Mouse (Mus musculus) hindbrain, postnatal 0 days (tissue): Measurements from ENCODE around the gene Kdelr2. TPM values are rescaled to one million over a fixed set of nuclear protein-coding genes. Genes with fewer than 3 reads are reported as not detected.

Experiments
- ATAC-seq: fragments of 200-750 bp; cut with Nextera tagmentation; 2 replicates; pipeline ENCODE4 v1.8.0; 2017; ENCODE audit warnings: mild to moderate bottlenecking, moderate TSS enrichment, moderate library complexity
- DNase-seq: peaks from one replicate; pipeline ENCODE4 v3.0.0-alpha.2; 2015; ENCODE audit warnings: low spot score
- H3K27ac ChIP-seq: fragments of 300-500 bp; sonication (generic); 2 replicates; pipeline ENCODE4 v1.5.1; 2014; ENCODE audit warnings: mild to moderate bottlenecking
- H3K27me3 ChIP-seq: fragments of 300-500 bp; sonication (generic); 2 replicates; pipeline ENCODE4 v1.6.1; 2014; ENCODE audit warnings: low read length, mixed read lengths; ENCODE audit not compliant: insufficient read depth
- H3K36me3 ChIP-seq: fragments of 300-500 bp; sonication (generic); 2 replicates; pipeline ENCODE4 v1.6.1; 2014; ENCODE audit warnings: low read length, mixed read lengths; ENCODE audit not compliant: insufficient read depth
- H3K4me1 ChIP-seq: fragments of 300-500 bp; sonication (generic); 2 replicates; pipeline ENCODE4 v1.6.1; 2014; ENCODE audit warnings: antibody characterized with exemption, low read length, mixed read lengths; ENCODE audit not compliant: insufficient read depth
- H3K4me2 ChIP-seq: fragments of 300-500 bp; sonication (generic); 2 replicates; pipeline ENCODE4 v1.6.1; 2014; ENCODE audit warnings: low read depth, mild to moderate bottlenecking, low read length, moderate library complexity, mixed read lengths
- H3K4me3 ChIP-seq: fragments of 300-500 bp; sonication (generic); 2 replicates; pipeline ENCODE4 v1.5.1; 2014; ENCODE audit warnings: low read length
- H3K9ac ChIP-seq: fragments of 300-500 bp; sonication (generic); replicated peaks from 2 replicates; pipeline ENCODE4 v1.6.1; 2014; ENCODE audit warnings: mild to moderate bottlenecking, low read length, moderate library complexity, mixed read lengths
- H3K9me3 ChIP-seq: fragments of 300-500 bp; sonication (generic); 2 replicates; pipeline ENCODE4 v1.6.1; 2016; ENCODE audit warnings: low read length, mixed read lengths
- CTCF ChIP-seq: IDR thresholded peaks from 2 replicates; pipeline ENCODE4 v1.5.1; 2016; ENCODE audit warnings: antibody characterized with exemption, control low read depth, low read depth
- WGBS: fragments of 180-500 bp; shearing (Covaris S2); extraction: QIAGEN DNeasy Blood & Tissue Kit; methylation state at CpG from one replicate; pipeline ENCODE4 v1.1.7; 2014; 5-methylcytosine and 5-hydroxymethylcytosine counted together
- polyA plus RNA-seq: library from polyadenylated mRNA; unstranded; fragments of >200 nt; fragmentation: Nextera tagmentation; extraction: Ambion mirVana; gene quantifications from 2 replicates; pipeline ENCODE4 v1.2.1, GENCODE M21; 2015
- total RNA-seq: library from RNA; depleted of rRNA; stranded (reverse); fragments of >200 nt; gene quantifications from 2 replicates; pipeline ENCODE4 v1.2.3, GENCODE M21; 2014

Kdelr2 gene
- total and polyA plus RNA-seq, 2 experiments from 2014 or later = 108 to 140 TPM

DNA sequence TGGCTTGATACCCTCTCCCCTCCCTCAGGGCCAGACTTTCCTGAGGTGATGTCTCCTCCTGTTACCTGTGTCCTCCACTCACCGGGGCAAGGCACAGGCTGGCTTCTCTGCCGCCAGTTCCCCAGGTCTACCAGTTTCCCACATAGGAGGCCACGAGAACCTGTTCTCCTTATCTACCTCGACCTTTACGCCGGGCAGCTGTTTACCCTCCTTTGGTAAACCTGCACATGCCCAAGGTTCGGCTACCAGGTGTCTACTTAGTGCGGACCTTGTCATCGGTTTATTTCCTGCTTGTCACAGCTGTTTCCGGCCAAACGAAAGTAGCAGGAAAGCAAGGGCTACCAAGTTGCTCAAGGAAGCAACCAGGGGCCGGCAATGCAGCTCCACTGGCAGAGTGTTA, 3.1 kb upstream of the Kdelr2 start:
- Histone ChIP-seq H3K4me2 (no peak overlapping the region), H3K27me3 (no peaks in the 10 kb centered on the region), H3K27ac (no peak overlapping the region), H3K4me1 (peaks cover 10% of the 10 kb centered on the region; the same call in 1 of the 2 replicates), H3K4me3 (no peak overlapping the region), H3K36me3 (peaks cover 2% of the 10 kb centered on the region; the same call in 1 of the 2 replicates), H3K9me3 (no peaks in the 10 kb centered on the region), H3K9ac (no peak overlapping the region)
- no peak for ATAC-seq
- 91% methylated on average over 12 of the region's 12 CpGs for WGBS
- TF ChIP-seq CTCF = no peak
- no peak for DNase-seq

- DNase-seq (no peak), ATAC-seq (no peak)
- Histone ChIP-seq H3K9me3 (no peaks in the 10 kb centered on the region), H3K4me3 (no peak overlapping the region), H3K27me3 (no peaks in the 10 kb centered on the region), H3K4me1 (peaks cover 10% of the 10 kb centered on the region; the same call in 1 of the 2 replicates), H3K27ac (no peak overlapping the region), H3K36me3 (peaks cover 6% of the 10 kb centered on the region; the same call in 1 of the 2 replicates), H3K4me2 (no peak overlapping the region), H3K9ac (no peak overlapping the region)
- no peak for TF ChIP-seq CTCF
- WGBS = 76% methylated on average over 2 of the region's 2 CpGs
Measured at GRCm38 (mm10) chr5:143401556-143401955, 2.1 kb upstream of the Kdelr2 start.

DNA sequence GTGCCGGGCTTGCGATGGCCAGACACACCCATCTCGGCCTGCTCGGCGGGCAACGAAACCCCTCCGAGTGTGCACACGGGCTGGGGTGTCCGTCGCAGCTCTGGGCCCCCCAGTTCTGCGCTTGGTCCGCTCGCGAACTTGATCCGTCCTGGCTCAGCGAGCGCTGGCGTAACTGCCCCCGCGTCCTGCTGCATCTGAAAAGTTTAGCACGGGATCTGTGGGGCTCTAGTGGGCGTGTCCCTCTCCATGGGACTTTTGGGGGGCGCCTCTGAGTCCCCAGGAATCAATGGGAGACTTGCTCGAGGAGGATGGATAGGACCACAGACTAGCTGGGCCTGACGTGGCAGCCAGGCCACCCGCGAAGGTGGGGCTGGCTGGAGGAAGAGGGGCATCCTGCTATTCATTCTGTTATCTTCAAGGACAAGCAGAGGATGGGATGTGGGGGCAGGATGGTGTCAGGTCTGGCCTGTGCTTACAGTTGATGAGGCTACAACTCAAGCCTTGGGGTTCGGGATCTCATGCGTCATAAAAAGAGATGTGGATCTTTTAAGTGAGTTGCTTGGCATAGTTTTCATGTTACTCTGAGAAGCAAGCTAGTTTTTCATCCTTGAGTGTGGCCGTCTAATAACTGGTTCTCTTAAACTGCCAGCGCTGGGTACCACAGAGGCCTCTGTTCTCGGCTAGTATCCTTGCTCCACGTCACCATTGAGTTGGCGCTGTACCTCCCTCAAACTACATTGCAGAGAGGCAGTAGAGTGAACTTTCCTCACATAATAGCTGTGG, 701 bp downstream of the Kdelr2 start:
- peaks cover 12% of the 10 kb centered on the region; the same call in 1 of the 2 replicates for H3K36me3 ChIP-seq
- peak overlapping the region; percentile 87 for H3K4me2 ChIP-seq
- peaks cover 10% of the 10 kb centered on the region; the same call in 1 of the 2 replicates for H3K4me1 ChIP-seq
- peak overlapping the region; percentile 90 for H3K9ac ChIP-seq
- ATAC-seq (no peak; the same call in none of the 2 replicates), DNase-seq (no peak)
- peak overlapping the region; percentile 97 for H3K4me3 ChIP-seq
- H3K9me3 ChIP-seq = no peaks in the 10 kb centered on the region
- TF ChIP-seq CTCF = no peak
- H3K27me3 ChIP-seq = no peaks in the 10 kb centered on the region
- H3K27ac ChIP-seq = peak overlapping the region; percentile 87
- WGBS = 5% methylated on average over 34 of the region's 34 CpGs

- Histone ChIP-seq H3K4me3 (no peak overlapping the region; the same call in 1 of the 2 replicates), H3K4me1 (peaks cover 10% of the 10 kb centered on the region; the same call in 1 of the 2 replicates), H3K27ac (no peak overlapping the region), H3K36me3 (peaks cover 12% of the 10 kb centered on the region; the same call in 1 of the 2 replicates), H3K9me3 (no peaks in the 10 kb centered on the region), H3K4me2 (peak overlapping the region; percentile 87; the same call in 1 of the 2 replicates), H3K9ac (no peak overlapping the region), H3K27me3 (no peaks in the 10 kb centered on the region)
- TF ChIP-seq CTCF = no peak
- ATAC-seq = no peak
- DNase-seq = no peak
- 84% methylated on average over 9 of the region's 9 CpGs for WGBS
Measured at GRCm38 (mm10) chr5:143405200-143405599, 1.6 kb downstream of the Kdelr2 start.

DNA sequence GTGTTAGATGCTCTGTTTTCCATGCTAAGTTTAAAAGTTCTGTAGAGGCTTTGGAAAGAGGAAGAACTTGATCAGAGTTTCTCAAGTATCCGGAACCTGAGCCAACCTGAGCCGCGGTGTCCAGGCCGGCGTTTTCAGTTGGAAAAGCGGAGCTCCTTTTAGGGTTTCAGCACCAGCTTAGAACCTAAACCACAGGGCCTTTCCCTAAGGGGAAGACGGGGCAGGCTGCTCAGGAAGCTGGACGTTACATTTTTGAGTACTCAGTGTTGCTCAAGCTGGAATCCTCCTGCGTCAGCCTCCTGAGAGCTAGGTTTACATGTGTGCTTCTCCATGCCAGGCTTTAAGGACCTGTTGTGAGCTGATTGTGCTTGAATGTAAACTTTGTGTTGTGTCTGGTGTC, 2.9 kb downstream of the Kdelr2 start:
- ATAC-seq (no peak), DNase-seq (no peak)
- H3K4me2 ChIP-seq = no peak overlapping the region
- WGBS = 93% methylated on average over 9 of the region's 9 CpGs
- H3K9me3 ChIP-seq = no peaks in the 10 kb centered on the region
- H3K36me3 ChIP-seq = peaks cover 12% of the 10 kb centered on the region; the same call in 1 of the 2 replicates
- no peak overlapping the region for H3K27ac ChIP-seq
- no peak overlapping the region for H3K4me3 ChIP-seq
- no peaks in the 10 kb centered on the region for H3K27me3 ChIP-seq
- TF ChIP-seq CTCF = no peak
- no peak overlapping the region for H3K9ac ChIP-seq
- peaks cover 10% of the 10 kb centered on the region; the same call in 1 of the 2 replicates for H3K4me1 ChIP-seq

DNA sequence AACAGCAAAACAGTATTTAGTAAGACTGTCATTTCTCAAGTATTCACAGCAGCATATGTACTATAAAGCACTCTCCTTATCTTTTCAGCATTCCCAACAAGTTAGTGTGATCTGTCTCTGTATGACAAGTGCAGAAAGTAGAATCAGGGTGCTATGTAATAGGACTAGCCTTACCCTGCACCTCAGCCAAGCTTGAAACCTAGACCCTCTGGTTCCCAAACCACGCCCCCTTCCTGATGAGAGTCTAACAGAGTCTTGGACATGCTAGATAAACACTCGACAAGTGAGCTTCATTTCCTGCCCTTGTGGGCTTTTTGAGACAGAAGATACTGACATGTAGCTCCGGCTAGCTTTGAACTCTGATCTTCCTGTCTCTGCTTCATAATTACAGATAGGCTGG, 5.6 kb downstream of the Kdelr2 start:
- TF ChIP-seq CTCF = no peak
- H3K4me1 ChIP-seq = peaks cover 4% of the 10 kb centered on the region; the same call in 1 of the 2 replicates
- 72% methylated on average over 3 of the region's 3 CpGs for WGBS
- peaks cover 12% of the 10 kb centered on the region; the same call in 1 of the 2 replicates for H3K36me3 ChIP-seq
- no peak overlapping the region for H3K27ac ChIP-seq
- H3K4me3 ChIP-seq = no peak overlapping the region
- ATAC-seq (no peak), DNase-seq (no peak)
- no peaks in the 10 kb centered on the region for H3K27me3 ChIP-seq
- no peak overlapping the region for H3K9ac ChIP-seq
- no peak overlapping the region for H3K4me2 ChIP-seq
- H3K9me3 ChIP-seq = no peaks in the 10 kb centered on the region
